Mouse (Mus musculus) c-Kit-positive CD71-positive TER-119-positive erythroid progenitor cells, embryonic 14.5 days (primary cell): ENCODE measurements around the gene Cd101.

Experiments used
- DNase-seq: peaks from one replicate; pipeline ENCODE4 v3.0.0-alpha.2; 2013; ENCODE audit warnings: low spot score

The Cd101 gene

DNA sequence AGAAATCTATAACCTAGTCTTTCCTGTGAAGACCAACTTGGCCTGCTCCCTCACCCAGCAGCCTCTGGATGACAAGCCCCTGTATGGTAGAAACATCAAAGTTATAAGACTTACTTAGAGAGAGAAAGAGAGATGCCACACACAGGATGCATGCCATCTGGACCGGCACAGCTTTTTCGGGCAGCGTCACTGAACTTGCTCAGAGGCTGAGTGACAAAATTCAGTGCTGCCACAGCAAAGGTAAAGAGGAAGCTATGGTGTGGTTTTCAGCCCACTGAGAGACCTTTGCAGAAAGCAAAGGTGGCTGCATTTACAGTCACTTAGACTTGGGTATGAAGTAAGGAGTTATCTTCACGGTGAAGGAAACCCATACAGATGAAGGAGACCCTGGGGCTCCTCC, at the start of gene Cd101:
Gene Cd101, minus strand, starts transcription at position 218 of the 400 bp plus-strand sequence.
- DNase-seq = no peak

DNA sequence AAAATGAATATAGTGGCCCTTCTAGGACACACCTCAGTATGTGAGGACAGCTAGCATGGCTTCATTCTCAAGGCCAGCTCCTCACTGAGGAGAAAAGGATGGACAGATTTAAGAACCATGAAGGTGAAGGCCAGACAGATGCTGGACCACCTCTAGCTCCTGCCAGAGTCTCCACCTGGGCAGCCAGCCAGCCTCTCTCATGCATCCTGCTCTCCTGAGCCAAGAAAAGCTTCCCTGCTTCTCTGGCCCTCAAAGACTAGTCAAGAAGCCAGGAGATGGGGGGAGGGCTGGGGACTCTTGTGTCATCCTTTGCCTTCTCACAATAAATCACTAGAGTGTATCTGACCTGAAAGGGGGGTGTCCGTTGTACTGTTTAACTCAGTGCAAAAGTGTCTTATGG, 49.0 kb upstream of the Cd101 start:
- DNase-seq = no peak

DNA sequence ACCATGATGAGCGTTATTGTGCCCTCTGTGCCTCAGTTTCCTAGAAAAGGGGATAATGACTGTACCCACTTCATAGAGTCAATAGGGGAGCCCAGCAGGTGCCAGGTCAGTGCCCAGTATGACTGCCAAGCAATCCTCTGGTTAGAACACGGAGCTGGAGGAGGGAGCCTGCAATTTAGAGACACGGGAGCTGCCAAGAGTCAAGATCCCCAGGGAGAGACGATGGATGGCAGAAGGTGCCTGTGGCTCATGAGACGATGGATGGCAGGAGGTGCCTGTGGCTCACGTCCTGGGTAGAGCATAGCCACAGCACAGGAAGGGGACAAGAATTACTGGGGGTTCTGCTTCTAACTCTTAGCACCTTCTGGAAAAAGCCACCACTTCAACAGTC, 48.3 kb upstream of the Cd101 start:
- no peak for DNase-seq

DNA sequence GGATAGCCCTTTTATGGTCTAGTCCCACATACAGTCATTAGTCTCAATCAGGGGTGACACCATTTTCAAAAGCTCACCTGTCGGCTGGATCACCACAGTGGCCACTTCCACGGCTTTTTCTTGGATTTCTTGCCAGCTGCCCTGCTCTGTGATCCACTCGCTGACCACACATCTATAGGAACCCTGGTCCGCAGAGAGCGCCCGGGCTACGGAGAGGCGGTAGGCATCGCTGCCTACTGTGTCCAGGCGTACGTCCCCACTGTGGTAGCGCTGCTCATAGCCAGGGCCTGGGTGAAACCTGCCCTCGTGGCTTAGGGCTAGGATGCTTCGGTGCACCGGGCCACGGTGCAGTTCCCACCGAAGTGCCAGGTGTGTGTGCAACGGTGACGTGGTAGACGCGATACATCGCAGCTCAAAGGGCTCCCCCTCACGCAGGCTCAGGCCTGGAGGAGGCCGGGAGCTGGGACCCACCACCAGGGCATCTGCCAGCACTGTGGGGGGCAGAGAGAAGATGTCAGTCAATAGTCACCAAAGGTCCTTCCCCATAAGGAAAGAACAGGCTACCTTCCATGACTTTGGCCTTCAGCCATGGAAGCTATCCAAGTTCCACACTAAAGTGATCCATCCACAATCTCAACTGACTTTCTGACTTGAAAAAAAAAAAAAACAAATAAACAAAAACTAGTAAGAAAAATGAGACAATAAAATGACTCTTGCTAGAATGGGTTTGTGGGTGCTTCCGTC, 47.8 kb upstream of the Cd101 start:
- no peak for DNase-seq

DNA sequence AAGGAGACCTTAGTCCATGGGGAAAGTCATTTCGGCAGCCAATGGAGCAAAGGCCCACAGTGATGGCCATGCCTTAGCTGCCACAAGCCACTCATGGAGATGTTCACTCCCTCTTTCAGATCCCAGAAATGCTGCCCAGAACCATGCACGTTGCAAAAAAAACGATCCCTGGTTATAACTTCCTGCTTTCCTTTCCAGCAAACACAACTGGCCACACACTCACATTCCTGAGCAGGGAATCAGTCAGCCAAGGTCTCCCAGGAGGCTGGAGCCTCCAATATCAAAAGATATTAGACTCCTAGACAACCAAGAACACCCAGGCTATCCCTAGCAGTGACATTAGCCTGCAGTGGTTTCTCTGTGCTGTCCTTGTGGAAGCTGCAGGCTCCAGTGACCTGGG, 46.5 kb upstream of the Cd101 start:
- DNase-seq = no peak

DNA sequence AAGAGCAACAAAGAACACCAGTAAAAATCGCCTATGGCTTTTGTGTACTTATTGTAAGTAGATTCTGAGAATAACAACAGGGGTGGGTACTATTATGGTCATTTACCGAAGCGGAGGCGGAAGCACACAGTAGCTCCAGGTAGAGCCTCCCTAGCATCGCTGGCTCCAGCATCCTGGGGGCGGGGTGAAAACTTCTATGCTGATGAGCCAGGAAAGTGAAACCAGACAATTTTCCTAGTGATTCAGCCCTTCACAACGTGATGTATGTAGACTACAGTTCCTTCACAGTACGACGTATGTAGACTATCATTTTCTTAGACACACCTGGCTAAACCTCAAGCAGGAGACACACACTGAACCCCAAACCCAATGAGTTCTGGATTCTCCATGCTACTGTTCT, 44.0 kb upstream of the Cd101 start:
- DNase-seq = no peak

DNA sequence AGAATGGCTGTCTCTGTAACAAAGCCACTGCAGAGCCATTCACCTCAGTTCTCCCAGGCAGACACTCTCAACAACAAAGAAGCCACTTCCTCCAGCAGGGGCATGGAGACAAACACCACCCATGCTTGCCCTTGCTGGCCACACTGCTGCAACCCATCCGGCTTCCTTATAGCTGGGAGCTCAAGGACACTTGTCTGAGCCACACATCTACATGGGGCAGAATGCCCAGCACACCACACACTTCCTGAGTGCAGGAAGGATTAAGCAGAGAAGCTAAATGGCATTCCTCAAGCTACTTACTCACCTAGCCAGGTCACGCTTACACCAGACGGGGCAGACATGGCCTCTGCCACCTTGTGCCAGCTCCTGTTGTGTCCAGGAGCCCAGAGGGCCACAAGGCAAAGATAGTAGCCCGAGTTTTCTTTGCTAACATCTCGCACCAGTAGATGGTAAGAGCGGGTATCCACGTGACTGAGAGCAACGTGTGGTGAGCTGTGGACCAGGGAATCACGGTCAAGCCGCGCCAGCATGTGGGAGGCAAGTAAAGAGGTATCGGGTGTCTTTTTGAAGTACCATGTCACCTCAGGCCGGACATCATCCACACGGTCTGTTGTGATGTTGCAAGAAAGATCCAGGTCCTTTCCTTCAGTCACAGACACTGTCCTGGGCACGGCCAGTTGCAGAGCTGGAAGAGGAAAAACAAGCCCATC, 43.3 kb upstream of the Cd101 start:
- no peak for DNase-seq

DNA sequence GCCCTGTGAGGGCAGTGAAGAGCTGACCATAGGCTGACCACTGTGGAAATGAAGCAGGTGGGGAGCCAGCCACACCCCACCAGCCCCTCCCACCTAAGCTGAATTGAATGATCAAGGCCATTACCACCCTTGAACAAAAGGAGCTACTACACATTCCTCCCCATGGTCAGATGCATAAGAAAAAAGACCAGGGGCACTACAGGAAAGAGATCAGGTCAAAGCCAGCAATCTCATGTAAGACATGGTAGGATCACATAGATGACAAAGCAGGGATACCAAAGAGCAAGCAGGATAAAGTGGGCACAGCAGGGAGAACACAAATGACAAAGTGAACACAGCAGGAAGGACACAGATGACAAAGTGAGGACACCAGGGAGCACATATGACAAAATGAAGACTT, 42.2 kb upstream of the Cd101 start:
- no peak for DNase-seq

DNA sequence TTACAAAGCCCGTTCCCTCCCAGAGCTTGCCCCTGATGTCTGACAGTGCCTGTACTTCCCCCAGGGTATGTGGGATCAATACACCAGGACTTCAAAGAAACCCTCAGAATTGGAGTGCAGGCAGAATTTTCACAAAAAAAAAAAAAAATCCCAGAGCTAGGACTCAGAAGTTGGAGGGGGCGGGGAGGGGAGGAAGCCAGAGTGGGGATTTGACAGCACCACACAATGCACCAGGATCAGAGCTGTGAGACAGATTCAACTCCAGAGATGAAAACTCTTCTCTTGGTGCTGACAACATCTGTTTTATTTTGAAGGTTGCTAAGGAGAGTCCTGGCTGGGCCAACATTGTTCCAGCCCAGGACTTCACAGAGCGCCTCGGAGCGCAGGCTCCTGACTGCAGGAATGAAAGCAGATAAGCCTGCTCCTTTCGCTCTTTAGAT, 41.5 kb upstream of the Cd101 start:
- DNase-seq = no peak

DNA sequence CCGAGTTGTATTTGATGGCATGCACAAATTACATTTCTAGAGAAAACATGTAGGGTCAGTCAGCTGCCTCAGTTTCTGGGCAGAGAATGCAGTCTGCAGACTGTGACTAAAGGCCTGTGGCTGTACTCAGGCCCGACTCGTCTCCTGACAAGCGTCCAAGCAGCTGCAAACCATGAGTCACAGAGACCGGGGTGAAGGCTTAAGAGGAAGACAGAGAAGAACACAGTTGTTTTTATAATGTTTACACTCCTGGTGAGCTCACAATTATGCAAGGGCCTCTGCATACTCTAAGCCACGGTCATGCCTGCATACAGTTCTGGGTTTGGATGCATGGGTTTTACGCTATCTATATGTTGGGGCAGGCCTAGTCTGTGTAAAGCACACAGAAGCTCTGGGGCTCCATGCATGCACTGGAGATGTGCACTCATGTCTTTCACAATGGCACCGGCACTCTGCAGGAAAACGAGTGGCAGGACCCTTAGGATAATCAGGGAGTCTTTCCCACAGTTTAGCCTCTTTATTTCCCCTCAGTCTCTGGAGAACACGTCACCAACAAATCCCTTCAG, 41.0 kb upstream of the Cd101 start:
- DNase-seq = no peak

DNA sequence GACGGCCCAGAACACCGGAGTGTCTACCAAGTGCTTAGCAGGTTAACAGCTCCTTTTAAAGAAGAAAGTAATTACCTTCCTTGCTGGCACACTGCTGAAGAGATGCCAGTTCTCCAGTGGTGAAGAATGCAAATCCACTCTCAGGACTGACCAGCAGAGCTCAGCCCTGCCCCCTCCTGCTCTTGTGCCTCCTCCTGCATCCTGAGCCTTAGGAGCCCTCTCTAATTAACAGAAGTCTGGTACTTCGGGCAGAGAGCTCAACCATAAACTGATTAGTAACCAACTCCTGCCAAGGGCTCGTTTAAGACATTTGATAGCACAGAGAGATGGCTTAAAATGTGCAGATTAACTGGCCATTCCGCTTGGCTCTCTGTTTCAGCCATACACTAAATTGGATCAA, 39.3 kb upstream of the Cd101 start:
- no peak for DNase-seq

DNA sequence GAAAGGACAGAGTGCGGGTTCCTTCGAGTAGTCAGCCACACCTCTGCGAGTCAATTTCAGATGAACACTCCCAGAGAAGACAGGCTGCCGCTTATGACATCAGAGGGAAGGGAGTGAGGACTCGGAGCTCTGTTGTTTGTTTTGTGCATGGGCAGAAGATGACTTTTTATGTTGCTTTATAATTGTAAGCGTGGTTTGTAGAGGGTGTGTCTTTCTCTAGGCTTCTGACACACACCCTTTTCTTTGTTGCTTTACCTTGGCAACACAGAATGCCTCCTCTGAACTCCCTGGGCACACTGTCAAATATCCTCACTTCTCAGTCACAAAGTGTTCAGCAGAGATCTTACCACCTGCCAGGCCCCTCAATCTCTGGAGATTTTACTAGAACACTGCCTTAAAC, 36.8 kb upstream of the Cd101 start:
- no peak for DNase-seq

DNA sequence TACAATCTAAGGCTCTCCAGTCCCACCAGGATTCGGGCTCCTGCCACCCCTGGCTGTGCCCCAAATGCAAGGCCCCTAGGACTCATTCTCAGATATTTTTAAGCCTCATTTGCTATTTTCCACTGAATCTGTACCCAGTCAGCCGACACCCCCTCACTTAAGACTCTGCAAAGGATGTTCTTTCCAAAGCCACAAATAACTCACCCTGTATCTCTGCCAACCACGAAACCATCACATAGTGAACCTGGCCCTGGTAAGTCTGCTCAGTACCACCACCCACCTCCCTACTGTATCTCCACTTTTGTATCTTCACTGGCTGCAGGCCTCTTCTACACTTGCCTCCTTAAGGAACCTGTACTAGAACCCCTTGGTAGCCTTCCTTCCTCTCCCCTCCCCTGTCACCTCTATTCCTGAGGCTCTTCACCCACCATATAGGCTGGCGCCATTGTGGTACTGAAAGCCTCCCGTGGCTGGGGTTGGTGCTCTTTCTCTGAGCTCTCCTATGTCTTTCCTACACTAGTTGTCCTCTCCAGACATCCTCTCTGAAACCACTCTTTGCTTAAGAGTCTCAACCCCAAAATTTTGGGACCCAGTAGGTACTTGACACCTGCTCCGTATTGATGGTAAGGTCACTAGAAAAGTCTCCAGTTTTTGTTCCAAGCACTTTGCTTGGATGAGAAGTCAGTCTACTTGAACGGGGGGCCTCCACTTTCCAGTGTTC, 32.7 kb upstream of the Cd101 start:
- DNase-seq = no peak

DNA sequence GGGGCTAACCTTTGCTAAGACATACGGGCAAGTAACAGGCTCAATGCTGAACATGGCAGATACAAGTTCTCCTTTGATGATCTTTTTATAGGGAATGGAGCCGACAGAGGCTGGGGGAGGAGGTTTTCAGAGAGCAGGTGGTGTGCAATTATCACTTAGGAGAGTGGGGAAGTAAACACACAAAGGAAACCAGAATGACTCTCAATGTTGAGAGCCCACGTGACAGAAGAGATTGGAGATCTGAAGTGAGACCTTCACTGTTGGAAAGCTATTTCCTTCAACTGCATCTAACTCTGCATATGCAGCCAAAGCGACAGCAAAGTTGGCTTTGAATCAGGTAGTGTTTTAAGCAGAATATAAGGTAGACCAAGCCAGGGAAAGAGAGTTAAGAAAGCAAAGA, 29.9 kb upstream of the Cd101 start:
- no peak for DNase-seq

DNA sequence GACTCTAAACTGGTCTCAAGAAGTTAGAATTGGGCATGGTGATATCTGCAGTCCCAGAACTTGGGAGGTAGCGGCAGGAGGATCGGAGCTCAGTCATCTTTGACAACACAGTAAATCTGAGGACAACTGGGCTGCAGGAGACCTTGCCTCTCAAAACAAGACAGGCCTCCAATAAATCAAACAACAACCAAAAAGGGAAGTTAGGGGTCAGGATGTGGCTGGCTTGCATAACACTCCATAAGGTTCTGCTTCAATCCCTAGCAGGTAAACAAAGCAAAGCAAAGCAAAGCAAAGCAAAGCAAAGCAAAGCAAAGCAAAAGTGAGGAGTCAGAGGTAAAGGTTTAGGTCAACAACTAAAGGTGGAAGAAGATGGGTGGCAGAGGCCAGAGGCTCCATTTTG, 28.8 kb upstream of the Cd101 start:
- no peak for DNase-seq

DNA sequence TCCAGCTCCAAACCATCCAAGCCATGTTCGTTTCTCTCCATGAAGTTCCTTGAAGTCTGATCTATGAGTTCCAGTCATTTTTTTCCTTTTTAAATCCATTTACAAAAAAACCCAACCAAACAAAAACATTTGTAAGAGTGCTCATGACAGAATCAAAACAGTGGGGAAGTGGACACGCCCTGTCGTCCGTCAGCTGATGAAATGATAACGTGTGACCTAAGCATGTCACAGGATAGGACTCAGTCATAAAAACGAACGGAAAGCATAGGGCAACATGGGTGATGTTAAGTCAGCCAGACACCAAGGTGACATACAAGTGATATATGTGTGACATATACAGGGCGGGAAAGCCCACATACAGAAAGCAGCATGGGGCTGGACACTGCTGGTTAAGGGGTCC, 25.9 kb upstream of the Cd101 start:
- no peak for DNase-seq

DNA sequence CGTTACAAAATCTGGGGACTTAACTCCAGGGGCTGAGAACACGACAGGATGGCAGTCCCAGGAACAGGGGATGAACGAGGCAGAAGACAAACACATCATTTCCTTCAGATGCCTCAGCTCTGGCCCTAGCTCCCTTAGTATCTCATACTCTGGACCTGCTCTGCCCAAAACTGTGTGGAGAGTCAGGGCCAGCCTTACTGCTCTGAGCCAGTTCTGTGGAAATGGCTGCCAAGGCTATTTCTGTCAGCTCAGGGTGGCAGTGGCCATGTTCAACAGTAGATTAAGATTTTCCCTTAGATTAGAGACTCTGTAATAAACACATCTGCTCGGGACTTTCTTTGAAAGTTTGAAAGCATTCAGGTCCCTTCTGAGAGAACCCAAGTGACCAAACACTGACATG, 22.2 kb upstream of the Cd101 start:
- no peak for DNase-seq

DNA sequence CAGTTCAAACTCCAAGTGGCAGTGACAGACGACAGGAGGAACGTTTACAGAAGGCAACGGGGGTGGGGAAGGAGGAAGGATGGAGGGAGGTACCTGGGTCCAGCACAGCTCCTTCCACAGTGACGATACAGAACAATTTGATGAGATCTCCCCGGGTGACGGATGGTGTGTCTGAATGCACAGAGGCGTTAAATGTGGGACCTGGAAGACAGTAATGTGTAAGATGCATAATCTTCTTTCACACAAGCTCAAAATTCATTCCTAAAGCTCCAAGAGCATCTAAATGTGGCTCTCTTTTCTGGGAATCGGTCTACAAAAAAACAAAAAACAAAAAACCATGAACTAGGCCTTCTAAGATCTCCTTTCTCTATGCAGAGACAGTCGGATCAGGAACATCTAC, 20.6 kb upstream of the Cd101 start:
- DNase-seq = no peak

DNA sequence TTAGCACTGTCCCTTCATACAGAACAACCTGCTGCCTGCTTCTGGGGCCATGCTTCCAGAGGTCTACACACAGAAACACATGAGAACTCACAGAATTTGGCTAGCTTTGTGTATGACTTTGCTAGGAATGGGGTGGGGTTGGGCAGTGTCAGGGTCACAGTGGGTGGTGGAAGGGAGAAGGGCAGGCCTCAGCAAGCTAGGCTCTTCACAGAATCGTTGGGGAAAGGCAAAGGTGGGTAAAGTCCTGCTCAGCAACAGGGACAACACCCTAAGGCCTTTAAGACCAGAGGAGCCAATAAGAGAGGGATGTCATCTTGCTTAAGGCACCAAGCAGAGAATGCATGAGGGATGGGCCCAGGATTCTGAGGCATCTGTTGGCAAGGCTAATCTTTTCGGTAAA, 19.4 kb upstream of the Cd101 start:
- DNase-seq = no peak

DNA sequence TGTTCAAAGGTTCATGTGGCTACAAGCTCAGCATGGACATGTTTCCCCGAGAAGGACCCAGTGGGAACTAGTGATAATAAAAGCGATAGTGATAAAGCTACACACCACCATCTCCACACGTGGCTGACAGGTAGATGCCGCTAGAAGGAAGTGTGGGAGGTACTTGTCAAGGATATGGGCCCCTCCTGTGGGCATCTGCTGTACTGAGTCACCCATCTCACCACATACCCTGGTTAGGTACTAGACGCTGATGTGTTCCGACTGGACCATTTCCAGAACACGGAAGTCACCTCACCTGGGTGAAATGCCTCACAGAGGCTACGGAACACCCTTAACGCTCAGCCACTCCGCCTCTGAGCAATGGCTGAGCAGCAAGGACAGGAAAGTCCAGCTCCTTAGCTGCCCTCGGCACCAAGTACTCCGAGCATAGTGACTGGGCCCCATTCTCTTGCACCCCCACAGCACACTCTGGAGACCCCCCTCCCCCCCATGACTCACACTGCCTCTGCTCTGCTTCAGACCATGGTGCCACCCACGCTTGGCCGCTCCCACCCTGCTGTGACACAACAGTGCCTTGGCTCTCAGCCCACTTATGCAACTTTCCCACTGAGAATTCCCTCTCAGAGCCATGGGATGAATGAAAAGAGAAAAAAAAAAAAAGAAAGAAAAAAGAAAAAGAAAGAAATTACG, 18.4 kb upstream of the Cd101 start:
- DNase-seq = no peak

DNA sequence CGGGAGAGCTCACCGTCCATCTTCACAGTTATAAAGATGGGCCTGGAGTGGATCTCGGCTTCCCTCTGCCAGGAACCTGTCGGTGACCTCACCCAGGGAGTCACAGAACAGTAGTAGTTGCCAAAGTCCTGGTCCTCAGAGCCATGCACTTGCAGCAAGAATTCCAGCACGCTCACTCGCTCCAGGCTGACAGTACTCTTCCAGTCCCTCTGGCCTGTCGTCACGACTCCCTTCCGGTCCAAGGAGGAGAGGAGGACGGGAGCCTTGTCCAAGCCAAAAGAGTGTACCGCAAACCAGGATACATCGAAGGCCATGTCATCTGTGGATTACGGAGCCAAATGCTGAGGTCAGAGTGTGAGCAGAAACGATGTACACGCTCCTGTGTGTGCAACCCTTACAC, 16.1 kb upstream of the Cd101 start:
- no peak for DNase-seq

DNA sequence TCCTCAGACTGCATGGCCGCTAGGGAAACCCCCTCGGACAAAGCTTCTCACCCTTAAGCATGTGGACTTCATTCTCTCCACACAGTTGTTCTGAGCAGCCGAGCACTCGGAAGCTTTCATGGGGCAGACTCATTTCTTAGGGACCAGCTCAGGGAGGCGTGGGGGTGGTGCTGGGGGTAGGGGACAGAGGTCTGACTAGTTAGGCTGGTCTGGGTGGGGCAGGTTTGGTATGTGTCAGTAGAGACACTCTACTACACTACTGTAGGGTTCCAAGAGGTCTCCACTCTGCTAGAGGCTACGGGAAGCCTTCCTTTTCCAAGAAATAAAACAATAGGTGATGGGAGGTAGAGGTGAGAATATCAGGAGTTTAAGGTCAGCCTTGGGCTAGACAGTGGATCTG, 15.3 kb upstream of the Cd101 start:
- DNase-seq = no peak
